Mouse (Mus musculus) stomach, postnatal 0 days (tissue): ENCODE data around the gene Fkbp1b.

Experiments
- CTCF ChIP-seq: IDR thresholded peaks from 2 replicates; pipeline ENCODE4 v1.5.1; 2016; ENCODE audit warnings: antibody characterized with exemption, low read depth, mild to moderate bottlenecking, moderate library complexity
- EP300 ChIP-seq: optimal IDR thresholded peaks from 2 replicates; pipeline ENCODE3; 2016; ENCODE audit warnings: antibody characterized with exemption

DNA sequence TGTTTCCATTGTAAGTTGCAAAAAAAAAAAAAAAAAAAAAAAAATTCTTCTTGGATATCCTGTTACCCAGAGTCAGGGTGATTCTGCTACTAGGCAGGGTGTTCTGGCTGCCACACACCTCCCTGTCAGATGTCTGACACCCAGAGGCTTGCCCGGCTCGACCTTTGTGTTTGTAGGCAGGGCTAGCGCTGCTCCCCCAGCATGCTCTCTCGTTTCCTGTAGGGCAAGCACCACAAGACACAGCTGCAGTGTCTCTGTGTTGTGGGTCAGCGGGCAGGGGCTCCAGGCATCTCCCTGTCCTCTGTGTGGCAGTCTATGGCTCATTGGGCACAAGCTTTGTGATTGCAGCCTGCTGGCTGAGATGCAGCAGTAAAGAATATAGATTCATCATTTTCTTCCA lies 57.8 kb downstream of the Fkbp1b start:
- TF ChIP-seq CTCF (no peak), EP300 (no peak)
